Mouse (Mus musculus) embryonic facial prominence, embryonic 13.5 days (tissue): ENCODE data around the gene Olfr1404. TPM values are rescaled to one million over a fixed set of nuclear protein-coding genes. Genes with fewer than 3 reads are reported as not detected.
"Not testable (repeated sequence)": the region's sequence is repeated elsewhere in the genome, so short reads cannot be mapped to it uniquely, and the experiment has no call there.

Source experiments
- ATAC-seq: fragments of 200-750 bp; cut with Nextera tagmentation; 2 replicates; pipeline ENCODE4 v1.8.0; 2017; ENCODE audit warnings: low read depth; ENCODE audit not compliant: insufficient number of reproducible peaks, insufficient read depth, low FRiP score, low TSS enrichment
- H3K27ac ChIP-seq: fragments of 300-500 bp; sonication (generic); 2 replicates; pipeline ENCODE4 v1.5.1; 2015; ENCODE audit warnings: moderate library complexity, mild to moderate bottlenecking, inconsistent platforms
- H3K27me3 ChIP-seq: fragments of 300-500 bp; sonication (generic); 2 replicates; pipeline ENCODE4 v1.6.1; 2015; ENCODE audit warnings: mild to moderate bottlenecking, inconsistent platforms
- H3K36me3 ChIP-seq: fragments of 300-500 bp; sonication (generic); 2 replicates; pipeline ENCODE4 v1.6.1; 2015; ENCODE audit warnings: mild to moderate bottlenecking, inconsistent platforms
- H3K4me1 ChIP-seq: fragments of 300-500 bp; sonication (generic); 2 replicates; pipeline ENCODE4 v1.6.1; 2015; ENCODE audit warnings: inconsistent platforms
- H3K4me2 ChIP-seq: fragments of 300-500 bp; sonication (generic); 2 replicates; pipeline ENCODE4 v1.6.1; 2015; ENCODE audit warnings: moderate library complexity, mild to moderate bottlenecking, inconsistent platforms
- H3K4me3 ChIP-seq: fragments of 300-500 bp; sonication (generic); 2 replicates; pipeline ENCODE4 v1.5.1; 2015; ENCODE audit warnings: mild to moderate bottlenecking, inconsistent platforms
- H3K9ac ChIP-seq: fragments of 300-500 bp; sonication (generic); 2 replicates; pipeline ENCODE4 v1.6.1; 2015; ENCODE audit warnings: mild to moderate bottlenecking, inconsistent platforms
- H3K9me3 ChIP-seq: fragments of 300-500 bp; sonication (generic); 2 replicates; pipeline ENCODE4 v1.6.1; 2016; ENCODE audit warnings: inconsistent platforms
- WGBS: fragments of 180-500 bp; shearing (Covaris S2); methylation state at CpG from one replicate; pipeline ENCODE4 v1.1.7; 2015; ENCODE audit warnings: mixed read lengths; 5-methylcytosine and 5-hydroxymethylcytosine counted together
- polyA plus RNA-seq: library from polyadenylated mRNA; unstranded; fragments of >200 nt; fragmentation: Nextera tagmentation; extraction: Ambion mirVana; gene quantifications from 2 replicates; pipeline ENCODE4 v1.2.1, GENCODE M21; 2015

The Olfr1404 gene
- polyA plus RNA-seq: 0.15 TPM in 1 of 2 replicates, not detected in the other

DNA sequence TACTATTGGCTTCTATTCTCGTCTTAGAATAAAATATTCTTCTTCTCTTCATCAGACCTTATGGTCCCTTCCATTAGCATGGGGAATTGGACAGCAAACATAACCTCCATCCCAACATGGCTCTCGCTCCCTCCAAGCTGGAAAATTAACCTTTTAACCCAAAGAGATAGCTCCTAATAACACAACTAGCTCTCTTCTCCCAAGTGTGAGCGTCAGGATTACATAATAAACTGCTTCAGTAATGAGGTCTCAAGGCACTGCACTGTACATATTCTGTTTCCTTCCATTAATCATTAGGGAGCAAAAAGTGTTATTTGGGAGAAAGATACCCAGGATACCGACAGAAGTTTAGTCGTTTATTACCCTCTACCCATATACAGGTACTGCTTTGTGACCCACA, at the start of gene Olfr1404:
Gene Olfr1404, plus strand, starts transcription at position 301 of the 400 bp plus-strand sequence.
- WGBS: 80% methylated on average over 5 of the region's 5 CpGs

DNA sequence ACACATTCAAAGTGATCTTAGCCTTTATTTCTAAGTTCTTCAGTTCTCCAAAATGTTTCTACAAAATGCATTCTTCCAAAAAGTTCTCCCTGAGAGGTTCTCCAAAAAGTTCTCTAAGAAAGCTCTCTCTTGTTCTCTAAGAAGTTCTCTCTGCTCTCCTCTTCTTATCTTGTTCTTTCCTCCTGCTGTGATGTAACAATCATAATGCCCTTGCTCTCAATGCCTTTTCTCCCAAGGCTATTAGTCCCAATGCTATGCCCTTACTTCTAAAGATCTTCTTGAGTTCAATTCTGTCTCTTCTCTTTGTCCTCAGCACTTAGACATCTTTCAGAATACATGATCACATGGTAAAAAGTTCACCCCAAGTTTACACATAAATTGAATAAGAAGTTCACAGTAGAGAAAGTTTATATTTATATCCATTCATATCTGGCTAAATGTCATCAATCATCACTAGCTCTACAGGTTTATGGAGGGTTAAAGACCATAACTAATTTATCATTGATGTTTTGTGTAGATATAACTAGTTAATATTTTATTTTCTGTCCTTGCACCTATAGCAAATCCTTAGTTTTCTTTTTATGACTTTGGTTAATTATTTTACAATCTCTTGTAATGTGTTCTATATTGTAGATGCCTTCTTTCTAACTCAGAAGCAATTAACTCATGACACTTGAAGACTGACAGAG, 37.9 kb upstream of the Olfr1404 start:
- Histone ChIP-seq H3K4me2 (no peak overlapping the region), H3K27ac (no peak overlapping the region), H3K9me3 (no peaks in the 10 kb centered on the region), H3K9ac (no peak overlapping the region), H3K4me1 (no peaks in the 10 kb centered on the region), H3K4me3 (no peak overlapping the region), H3K27me3 (no peaks in the 10 kb centered on the region), H3K36me3 (no peaks in the 10 kb centered on the region)
- no peak for ATAC-seq

More for the DNA sequence above, at the start of gene Olfr1404:
- Histone ChIP-seq H3K4me1 (no peaks in the 10 kb centered on the region), H3K27me3 (no peaks in the 10 kb centered on the region), H3K9me3 (no peaks in the 10 kb centered on the region), H3K27ac (no peak within 1 kb of the TSS), H3K9ac (no peak within 1 kb of the TSS), H3K4me3 (no peak within 1 kb of the TSS), H3K36me3 (no peaks in the 10 kb centered on the region), H3K4me2 (no peak within 1 kb of the TSS)
- ATAC-seq: no peak

DNA sequence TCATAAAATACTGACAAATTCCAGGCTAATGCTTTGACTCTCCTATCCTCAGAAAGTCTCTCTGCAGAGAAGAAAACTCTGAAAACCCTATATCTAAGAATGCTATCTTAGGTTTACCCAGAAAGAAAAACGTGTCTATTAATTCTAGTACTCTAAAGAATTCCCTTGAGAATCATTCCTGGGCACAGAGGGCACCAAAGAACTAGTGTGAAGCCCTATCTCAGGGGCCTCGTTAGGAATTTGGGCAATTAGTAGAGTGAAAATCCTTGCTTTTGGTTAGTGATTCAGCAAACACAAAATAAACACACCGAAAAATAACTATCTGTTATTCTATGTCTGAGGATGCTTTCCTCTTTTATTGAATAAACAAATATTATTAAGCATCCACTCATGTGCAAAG, 21.7 kb upstream of the Olfr1404 start, which contains the start of gene Olfr1406:
Gene Olfr1406, minus strand, starts transcription at position 101 of the 400 bp plus-strand sequence.
- Histone ChIP-seq H3K27ac (no peak within 1 kb of the TSS), H3K4me1 (no peaks in the 10 kb centered on the region), H3K4me3 (no peak within 1 kb of the TSS), H3K9ac (no peak within 1 kb of the TSS), H3K27me3 (no peaks in the 10 kb centered on the region), H3K4me2 (no peak within 1 kb of the TSS), H3K9me3 (no peaks in the 10 kb centered on the region), H3K36me3 (no peaks in the 10 kb centered on the region)
- no peak for ATAC-seq
- WGBS: 59% methylated on average over 3 of the region's 3 CpGs

DNA sequence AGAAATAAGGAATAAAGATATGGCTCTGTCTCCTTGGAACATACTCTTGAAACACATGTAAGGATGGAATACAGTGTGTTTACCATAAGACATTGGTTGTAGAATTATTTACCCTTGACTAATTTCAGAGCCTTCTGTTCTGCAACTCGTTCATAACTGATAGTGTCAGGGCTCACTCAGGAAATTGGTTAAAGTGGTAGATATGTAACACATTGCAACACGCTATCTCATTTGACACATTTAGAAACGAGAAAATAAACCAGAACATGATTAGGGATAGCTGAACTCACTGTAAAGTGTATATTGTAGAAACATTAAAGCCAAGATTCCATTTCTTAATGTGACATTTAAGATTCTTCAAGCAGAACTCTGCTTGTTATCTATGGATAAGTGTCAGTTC, 20.1 kb upstream of the Olfr1404 start:
- Histone ChIP-seq H3K4me3 (no peak overlapping the region), H3K36me3 (no peaks in the 10 kb centered on the region), H3K9me3 (no peaks in the 10 kb centered on the region), H3K9ac (no peak overlapping the region), H3K27ac (no peak overlapping the region), H3K27me3 (no peaks in the 10 kb centered on the region), H3K4me2 (no peak overlapping the region), H3K4me1 (no peaks in the 10 kb centered on the region)
- ATAC-seq: no peak
- 71% methylated on average over 3 of the region's 3 CpGs for WGBS

DNA sequence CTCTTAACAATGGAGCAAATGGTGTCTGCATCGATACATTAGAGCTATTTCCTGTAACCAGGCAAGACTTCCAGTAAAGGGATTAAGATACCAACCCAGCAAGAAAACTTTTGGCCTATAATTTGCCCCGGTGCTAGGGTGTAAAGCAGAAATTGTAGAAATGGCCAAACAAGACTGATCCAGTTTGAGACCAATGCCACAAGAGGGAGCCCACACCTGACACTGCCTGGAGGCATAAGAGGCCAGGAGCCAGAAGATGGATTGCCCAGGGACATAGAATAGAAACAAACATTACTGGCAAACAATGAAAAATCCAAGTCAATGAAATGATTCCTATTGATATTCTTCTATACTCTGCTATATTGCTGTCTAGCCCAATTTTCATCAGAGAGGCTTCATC, 15.8 kb upstream of the Olfr1404 start:
- 78% methylated on average over 2 of the region's 2 CpGs for whole genome bisulfite sequencing

GRCm38 (mm10) chr1:173197508-173197907, 14.7 kb upstream of the Olfr1404 start, which contains the start of gene Olfr218:
Gene Olfr218 (plus strand): TSS chr1:173197808.
- Histone ChIP-seq H3K4me2 (no peak within 1 kb of the TSS), H3K9ac (no peak within 1 kb of the TSS), H3K9me3 (no peaks in the 10 kb centered on the region), H3K4me3 (no peak within 1 kb of the TSS), H3K27me3 (no peaks in the 10 kb centered on the region), H3K36me3 (no peaks in the 10 kb centered on the region), H3K27ac (no peak within 1 kb of the TSS), H3K4me1 (no peaks in the 10 kb centered on the region)
- 60% methylated on average over 5 of the region's 5 CpGs for WGBS
- ATAC-seq: no peak

More for the DNA sequence above, 15.8 kb upstream of the Olfr1404 start:
- Histone ChIP-seq H3K4me3 (no peak overlapping the region), H3K36me3 (no peaks in the 10 kb centered on the region), H3K9me3 (no peaks in the 10 kb centered on the region), H3K4me1 (no peaks in the 10 kb centered on the region), H3K27me3 (no peaks in the 10 kb centered on the region), H3K4me2 (no peak overlapping the region), H3K9ac (no peak overlapping the region), H3K27ac (no peak overlapping the region)
- ATAC-seq: no peak

DNA sequence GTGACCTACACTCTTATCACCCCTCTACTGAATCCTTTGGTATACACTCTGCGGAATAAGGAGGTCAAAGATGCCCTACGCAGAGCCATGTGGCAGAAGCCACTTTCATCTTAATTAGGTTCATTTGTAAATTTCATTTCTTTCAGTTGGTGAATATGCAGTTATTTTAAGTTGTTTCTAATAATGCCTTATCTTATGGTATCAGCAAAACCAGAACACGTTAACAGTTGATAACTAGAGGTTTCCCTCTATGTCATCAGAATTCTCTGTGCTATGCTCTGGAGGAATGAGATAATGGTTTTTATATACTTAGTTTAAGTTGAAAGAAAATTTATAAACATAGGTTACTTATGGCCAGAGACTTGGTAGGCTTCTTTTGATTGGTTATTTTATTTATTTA, 4.3 kb downstream of the Olfr1404 start:
- ATAC-seq: no peak
- Histone ChIP-seq H3K4me2 (no peak overlapping the region), H3K27me3 (no peaks in the 10 kb centered on the region), H3K9me3 (no peaks in the 10 kb centered on the region), H3K4me1 (no peaks in the 10 kb centered on the region), H3K36me3 (no peaks in the 10 kb centered on the region), H3K4me3 (no peak overlapping the region), H3K9ac (no peak overlapping the region), H3K27ac (no peak overlapping the region)
- WGBS: 91% methylated on average over 3 of the region's 3 CpGs

DNA sequence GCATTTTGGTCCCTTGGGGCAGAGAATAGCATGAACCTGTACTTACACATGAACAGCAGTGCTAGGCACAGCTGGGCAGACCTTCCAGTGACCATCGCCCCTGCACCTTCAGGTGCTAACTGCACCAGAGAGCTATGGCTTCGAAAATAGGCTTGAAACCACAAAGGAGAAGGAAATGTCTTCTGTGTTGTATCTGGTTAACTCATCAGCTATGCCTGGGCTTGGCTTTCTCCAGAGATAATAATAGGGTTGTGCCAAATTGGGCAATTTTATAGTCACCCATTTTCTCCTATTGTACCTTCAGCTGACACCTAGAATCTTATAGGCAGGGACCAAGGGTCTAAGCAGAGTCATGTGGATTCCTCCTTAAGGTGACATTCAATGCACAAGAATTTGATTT, 14.9 kb downstream of the Olfr1404 start, which contains the start of gene Fcer1a:
Gene Fcer1a, minus strand, starts transcription at position 134 of the 400 bp plus-strand sequence.
- Histone ChIP-seq H3K27ac (no peak within 1 kb of the TSS), H3K9ac (no peak within 1 kb of the TSS), H3K27me3 (no peaks in the 10 kb centered on the region), H3K4me1 (no peaks in the 10 kb centered on the region), H3K4me3 (no peak within 1 kb of the TSS), H3K36me3 (no peaks in the 10 kb centered on the region), H3K4me2 (no peak within 1 kb of the TSS), H3K9me3 (no peaks in the 10 kb centered on the region)
- ATAC-seq: no peak
- 85% methylated on average over 2 of the region's 2 CpGs for WGBS

- WGBS: 86% methylated on average over 1 of the region's 1 CpGs
- H3K27ac ChIP-seq, H3K4me2 ChIP-seq, H3K9me3 ChIP-seq, H3K36me3 ChIP-seq, H3K4me1 ChIP-seq, H3K9ac ChIP-seq, ATAC-seq, H3K27me3 ChIP-seq, H3K4me3 ChIP-seq: not testable (repeated sequence)
These were observed 24.8 kb downstream of the Olfr1404 start for GRCm38 (mm10) chr1:173237004-173237403.

DNA sequence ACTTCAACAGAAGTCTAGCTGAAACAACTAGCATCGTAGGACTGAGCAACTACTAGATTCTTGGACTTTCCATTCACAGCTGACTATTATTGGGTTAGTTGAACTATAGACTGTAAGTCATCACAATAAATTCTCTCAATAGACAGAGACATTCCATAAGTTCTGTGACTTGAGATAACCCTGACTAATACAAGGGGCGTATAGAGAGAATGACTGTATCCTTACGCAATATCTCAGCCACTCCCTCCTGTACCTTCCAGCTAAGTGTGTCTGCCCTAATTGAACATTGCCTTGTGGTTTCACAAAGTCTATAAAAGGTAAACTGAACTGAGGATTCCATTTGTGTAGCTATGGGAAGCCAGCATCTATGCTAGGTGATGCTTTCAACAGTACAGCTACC, 37.7 kb downstream of the Olfr1404 start:
- H3K9ac ChIP-seq: no peak overlapping the region
- no peak overlapping the region for H3K27ac ChIP-seq
- ATAC-seq: no peak
- 92% methylated on average over 3 of the region's 3 CpGs for WGBS
- H3K4me1 ChIP-seq: no peaks in the 10 kb centered on the region
- no peaks in the 10 kb centered on the region for H3K36me3 ChIP-seq
- no peak overlapping the region for H3K4me3 ChIP-seq
- no peaks in the 10 kb centered on the region for H3K27me3 ChIP-seq
- no peak overlapping the region for H3K4me2 ChIP-seq
- H3K9me3 ChIP-seq: no peaks in the 10 kb centered on the region

DNA sequence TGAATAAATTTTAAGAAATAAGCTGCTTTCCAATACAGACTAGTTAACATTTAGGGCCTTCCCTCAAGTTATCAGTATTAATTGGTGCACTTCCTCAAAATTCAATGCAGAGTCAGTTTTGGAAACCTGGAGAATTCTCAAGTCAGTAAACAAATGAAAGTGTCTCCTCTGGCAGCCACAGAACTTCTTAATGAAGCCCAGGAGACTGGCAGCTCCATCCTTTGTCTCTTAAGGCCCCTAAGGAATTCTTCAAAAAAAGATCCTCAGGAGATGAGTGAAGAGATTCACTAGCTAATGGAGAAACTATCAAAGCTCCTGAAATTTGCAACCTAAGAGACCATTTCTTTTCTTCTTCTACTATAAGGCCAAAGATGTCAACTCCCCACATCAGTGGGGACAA, 53.5 kb downstream of the Olfr1404 start, which contains the start of gene Olfr418:
Gene Olfr418, plus strand, starts transcription at position 301 of the 400 bp plus-strand sequence.
- H3K9ac ChIP-seq: no peak within 1 kb of the TSS
- no peak within 1 kb of the TSS for H3K4me3 ChIP-seq
- no peaks in the 10 kb centered on the region for H3K4me1 ChIP-seq
- no peak within 1 kb of the TSS for H3K27ac ChIP-seq
- no peak within 1 kb of the TSS for H3K4me2 ChIP-seq
- no peaks in the 10 kb centered on the region for H3K27me3 ChIP-seq
- H3K36me3 ChIP-seq: no peaks in the 10 kb centered on the region
- ATAC-seq: no peak
- no peaks in the 10 kb centered on the region for H3K9me3 ChIP-seq
